Mouse (Mus musculus): ENCODE results near the gene Snx29. TPM values are rescaled to one million over a fixed set of nuclear protein-coding genes. Genes with fewer than 3 reads are reported as not detected.

Gene Snx29
- polyA plus RNA-seq, 1 experiment from 2014 or later: 13.0 TPM

GRCm38 (mm10) chr16:11670251-11670970, 347.7 kb downstream of the Snx29 start:
- peaks cover 14% of the 10 kb centered on the region; the same call in 1 of the 2 replicates for H3K4me1 ChIP-seq
- H3K27me3 ChIP-seq: no peaks in the 10 kb centered on the region
- no peak overlapping the region for H3K9ac ChIP-seq
- H3K4me2 ChIP-seq: no peak overlapping the region
- no peaks in the 10 kb centered on the region for H3K9me3 ChIP-seq (replicated peaks)
- 80% methylated on average over 9 of the region's 9 CpGs for WGBS
- H3K4me3 ChIP-seq: no peak overlapping the region
- H3K27ac ChIP-seq: no peak overlapping the region
- no peak for ATAC-seq
- H3K36me3 ChIP-seq (ENCODE audit: poor library complexity, severe bottlenecking): no peaks in the 10 kb centered on the region

DNA sequence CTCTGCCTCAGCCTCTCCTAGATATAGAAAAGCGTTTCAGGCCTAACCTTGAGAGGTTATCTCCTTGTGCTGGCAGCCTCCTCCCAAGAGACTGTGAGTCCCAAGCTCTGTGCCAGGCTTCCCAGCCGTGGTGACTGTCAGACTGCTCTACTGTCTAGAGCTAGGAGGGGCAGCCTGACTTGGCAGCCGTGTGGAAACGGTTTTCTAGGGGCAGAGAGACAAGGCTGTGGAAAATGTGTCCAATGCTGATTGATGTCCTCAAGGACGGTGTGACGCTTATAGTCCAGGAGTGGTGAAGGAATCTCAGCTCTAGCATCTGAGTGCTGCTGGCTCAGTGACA, 348.2 kb downstream of the Snx29 start:
- peak; percentile 33; the same call in 1 of the 2 replicates for ATAC-seq
- Histone ChIP-seq H3K27me3 (no peaks in the 10 kb centered on the region), H3K36me3 (ENCODE audit: poor library complexity, severe bottlenecking) (no peaks in the 10 kb centered on the region), H3K4me1 (peaks cover 14% of the 10 kb centered on the region; the same call in 1 of the 2 replicates), H3K9ac (no peak overlapping the region), H3K4me3 (no peak overlapping the region), H3K4me2 (no peak overlapping the region), H3K9me3 (replicated peaks) (no peaks in the 10 kb centered on the region), H3K27ac (no peak overlapping the region)
- WGBS: 80% methylated on average over 6 of the region's 6 CpGs

DNA sequence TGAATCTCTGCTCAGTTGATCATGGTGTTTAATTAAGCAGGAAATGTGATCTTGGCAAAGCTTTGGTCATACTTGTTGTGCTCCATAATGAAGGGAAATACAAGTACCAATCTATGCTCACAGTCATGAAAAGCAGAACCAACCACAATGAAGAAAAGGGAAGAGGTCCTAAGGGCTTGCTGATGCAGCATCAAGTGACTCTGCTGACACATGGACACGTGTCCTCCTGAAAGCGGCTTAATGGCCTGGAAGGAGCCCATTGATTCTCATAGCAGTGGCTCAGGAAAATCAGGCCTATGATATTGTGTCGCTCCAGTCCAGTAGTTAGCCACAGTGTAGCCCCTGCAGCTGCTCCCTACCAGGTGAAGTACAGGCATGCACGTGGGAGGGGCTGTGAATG, 353.3 kb downstream of the Snx29 start:
- Histone ChIP-seq H3K9me3 (replicated peaks) (0 out of 2 replicates have a peak, but pooled peaks cover 5% of the 10 kb centered on the region), H3K9ac (no peak overlapping the region), H3K27me3 (no peaks in the 10 kb centered on the region), H3K27ac (no peak overlapping the region), H3K4me1 (no peaks in the 10 kb centered on the region), H3K4me3 (no peak overlapping the region), H3K4me2 (no peak overlapping the region), H3K36me3 (ENCODE audit: poor library complexity, severe bottlenecking) (no peaks in the 10 kb centered on the region)
- WGBS: 53% methylated on average over 4 of the region's 4 CpGs
- no peak for ATAC-seq

GRCm38 (mm10) chr16:11685264-11685663, 362.6 kb downstream of the Snx29 start:
- Histone ChIP-seq H3K9me3 (replicated peaks) (no peaks in the 10 kb centered on the region), H3K4me1 (no peaks in the 10 kb centered on the region), H3K4me3 (no peak overlapping the region), H3K27me3 (no peaks in the 10 kb centered on the region), H3K27ac (no peak overlapping the region), H3K9ac (no peak overlapping the region), H3K36me3 (ENCODE audit: poor library complexity, severe bottlenecking) (no peaks in the 10 kb centered on the region), H3K4me2 (no peak overlapping the region)
- no peak for ATAC-seq
- 91% methylated on average over 9 of the region's 9 CpGs for WGBS

DNA sequence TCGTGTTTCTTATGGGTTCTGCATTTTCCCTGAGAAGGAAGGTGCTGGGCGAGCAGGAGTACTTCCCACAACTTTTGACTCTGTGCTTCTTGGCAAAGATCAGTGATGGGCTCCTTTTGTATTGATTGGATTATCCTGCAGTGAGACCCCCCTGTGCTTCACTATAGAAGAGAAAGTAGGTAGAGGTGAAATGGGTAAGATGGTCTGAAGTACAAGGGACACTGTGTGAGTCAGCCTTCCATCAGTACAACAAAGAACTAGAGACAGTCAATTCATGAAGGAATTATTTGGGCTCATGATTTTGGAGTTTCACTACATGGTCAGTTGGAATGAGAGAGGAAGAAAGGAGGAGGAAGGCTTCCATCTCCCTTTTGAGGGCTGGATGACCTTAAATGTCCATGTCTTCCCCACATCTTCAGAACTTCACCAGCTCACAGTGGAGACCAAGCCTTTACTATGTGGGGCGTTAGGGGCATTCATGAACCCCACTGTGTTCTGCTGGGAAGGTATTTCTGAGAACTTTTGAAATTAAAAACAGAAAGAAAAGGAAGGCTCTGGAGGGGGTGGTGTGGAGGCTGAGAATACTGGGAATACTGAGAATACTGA, 363.1 kb downstream of the Snx29 start:
- 80% methylated on average over 3 of the region's 3 CpGs for WGBS
- H3K9me3 ChIP-seq (replicated peaks): no peaks in the 10 kb centered on the region
- no peak overlapping the region for H3K27ac ChIP-seq
- no peak overlapping the region for H3K4me2 ChIP-seq
- H3K4me1 ChIP-seq: no peaks in the 10 kb centered on the region
- no peaks in the 10 kb centered on the region for H3K36me3 ChIP-seq (ENCODE audit: poor library complexity, severe bottlenecking)
- no peak overlapping the region for H3K4me3 ChIP-seq
- no peak overlapping the region for H3K9ac ChIP-seq
- no peak for ATAC-seq
- H3K27me3 ChIP-seq: no peaks in the 10 kb centered on the region

DNA sequence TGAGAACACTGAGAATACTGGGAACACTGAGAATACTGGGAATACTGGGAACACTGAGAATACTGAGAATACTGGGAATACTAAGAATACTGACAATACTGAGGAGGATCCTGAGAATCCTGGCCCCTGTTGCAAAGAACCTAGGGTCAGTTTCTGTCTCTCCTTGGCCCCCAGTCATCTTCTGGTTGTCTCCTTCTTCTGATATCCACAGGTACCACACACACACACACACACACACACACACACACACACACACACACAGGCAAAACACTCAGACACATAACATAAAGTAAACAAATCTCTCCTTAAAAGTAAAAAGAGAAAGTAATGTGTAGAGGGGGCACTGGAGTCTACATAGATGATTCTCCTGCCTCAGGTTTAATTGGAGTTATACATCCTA, 365.1 kb downstream of the Snx29 start:
- Histone ChIP-seq H3K9me3 (replicated peaks) (no peaks in the 10 kb centered on the region), H3K27me3 (no peaks in the 10 kb centered on the region), H3K27ac (no peak overlapping the region), H3K9ac (no peak overlapping the region), H3K4me3 (no peak overlapping the region), H3K4me1 (0 out of 2 replicates have a peak, but pooled peaks cover 6% of the 10 kb centered on the region), H3K4me2 (no peak overlapping the region), H3K36me3 (ENCODE audit: poor library complexity, severe bottlenecking) (no peaks in the 10 kb centered on the region)
- ATAC-seq: no peak

GRCm38 (mm10) chr16:11688281-11689005, 365.7 kb downstream of the Snx29 start:
- Histone ChIP-seq H3K4me3 (no peak overlapping the region), H3K36me3 (ENCODE audit: poor library complexity, severe bottlenecking) (no peaks in the 10 kb centered on the region), H3K27me3 (no peaks in the 10 kb centered on the region), H3K9ac (no peak overlapping the region), H3K9me3 (replicated peaks) (no peaks in the 10 kb centered on the region), H3K27ac (no peak overlapping the region), H3K4me2 (no peak overlapping the region), H3K4me1 (0 out of 2 replicates have a peak, but pooled peaks cover 6% of the 10 kb centered on the region)
- WGBS: 65% methylated on average over 4 of the region's 4 CpGs
- ATAC-seq: no peak

DNA sequence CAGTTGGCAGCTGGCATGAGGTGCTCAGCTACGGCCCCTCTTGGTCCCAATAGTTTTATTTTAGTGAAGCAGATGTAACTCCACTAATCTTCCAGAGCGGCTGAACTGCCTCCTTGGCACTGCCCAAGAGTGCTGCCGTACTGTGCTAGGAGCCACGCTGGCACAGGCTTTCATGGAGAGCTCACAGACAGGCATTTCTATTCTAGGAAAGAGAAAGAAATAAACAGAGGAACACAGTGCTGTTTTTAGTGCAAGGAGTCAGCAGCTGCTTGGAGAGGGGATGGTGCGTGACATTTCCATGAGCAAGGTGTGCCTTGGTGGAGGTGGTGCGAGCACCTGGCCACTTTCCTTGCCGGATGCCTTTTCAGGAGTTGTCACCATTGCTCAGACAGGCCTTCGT, 367.4 kb downstream of the Snx29 start:
- Histone ChIP-seq H3K27ac (no peak overlapping the region), H3K4me3 (no peak overlapping the region), H3K27me3 (no peaks in the 10 kb centered on the region), H3K36me3 (ENCODE audit: poor library complexity, severe bottlenecking) (no peaks in the 10 kb centered on the region), H3K9me3 (replicated peaks) (no peaks in the 10 kb centered on the region), H3K4me1 (0 out of 2 replicates have a peak, but pooled peaks cover 6% of the 10 kb centered on the region), H3K4me2 (no peak overlapping the region), H3K9ac (no peak overlapping the region)
- WGBS: 94% methylated on average over 8 of the region's 8 CpGs
- no peak for ATAC-seq

DNA sequence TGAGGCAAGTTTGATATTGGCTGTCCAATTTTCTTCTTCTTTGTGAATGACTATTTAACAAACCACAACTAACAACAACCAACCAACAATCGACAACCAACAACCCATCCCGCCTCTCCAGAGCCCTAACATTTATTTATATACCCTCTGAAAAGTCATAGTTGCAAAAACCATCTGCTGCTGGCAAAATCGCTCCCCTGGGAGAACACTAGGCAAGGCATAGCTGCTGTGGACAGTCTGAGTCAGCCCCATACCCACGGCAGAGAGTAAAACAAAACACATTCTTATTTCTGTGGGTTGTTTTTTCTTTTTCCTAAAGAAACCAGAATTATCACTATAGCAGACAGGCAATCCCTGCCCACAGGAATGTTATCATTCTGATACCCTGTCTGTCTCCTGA, 368.0 kb downstream of the Snx29 start:
- Histone ChIP-seq H3K27ac (no peak overlapping the region), H3K4me1 (0 out of 2 replicates have a peak, but pooled peaks cover 6% of the 10 kb centered on the region), H3K4me2 (no peak overlapping the region), H3K27me3 (no peaks in the 10 kb centered on the region), H3K4me3 (no peak overlapping the region), H3K9me3 (replicated peaks) (no peaks in the 10 kb centered on the region), H3K36me3 (ENCODE audit: poor library complexity, severe bottlenecking) (no peaks in the 10 kb centered on the region), H3K9ac (no peak overlapping the region)
- WGBS: 82% methylated on average over 4 of the region's 4 CpGs
- no peak for ATAC-seq

DNA sequence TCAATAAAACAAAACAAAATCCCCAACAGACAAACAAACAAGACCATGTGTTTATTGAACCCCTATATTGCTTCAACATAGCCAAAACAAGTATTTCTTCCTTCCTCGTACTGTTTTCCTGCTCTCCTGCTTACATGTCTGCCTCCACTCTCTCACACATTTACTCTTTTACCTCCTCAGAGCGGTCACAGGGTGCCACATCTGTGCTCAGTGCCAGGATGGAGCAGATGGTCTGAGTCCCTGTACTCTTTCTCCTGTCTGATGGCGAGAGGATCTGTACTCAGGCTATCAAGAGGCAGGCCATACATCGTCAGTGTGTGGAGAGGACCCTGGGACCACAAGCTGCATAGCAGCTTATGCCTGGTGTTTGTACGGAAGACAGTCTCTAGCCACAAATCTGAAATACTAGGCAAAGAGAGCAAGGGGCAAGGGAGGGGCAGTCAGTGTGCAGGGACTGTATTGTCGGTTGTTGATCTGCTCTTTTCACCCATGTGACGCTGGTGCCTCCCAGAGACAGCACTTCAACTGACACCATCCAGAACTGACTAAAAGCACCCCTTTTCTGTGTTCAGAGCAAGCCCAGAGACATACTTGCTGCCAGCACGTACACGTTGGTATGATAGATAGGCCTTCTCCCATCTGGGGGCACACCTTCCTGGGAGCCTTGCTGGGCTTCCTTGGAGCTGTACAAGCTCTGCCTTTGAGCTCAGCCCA, 368.9 kb downstream of the Snx29 start:
- no peak overlapping the region for H3K4me2 ChIP-seq
- no peak overlapping the region for H3K9ac ChIP-seq
- H3K27ac ChIP-seq: no peak overlapping the region
- no peak; the same call in 1 of the 2 replicates for ATAC-seq
- H3K9me3 ChIP-seq (replicated peaks): no peaks in the 10 kb centered on the region
- no peaks in the 10 kb centered on the region for H3K27me3 ChIP-seq
- 0 out of 2 replicates have a peak, but pooled peaks cover 6% of the 10 kb centered on the region for H3K4me1 ChIP-seq
- H3K4me3 ChIP-seq: no peak overlapping the region
- no peaks in the 10 kb centered on the region for H3K36me3 ChIP-seq (ENCODE audit: poor library complexity, severe bottlenecking)
- WGBS: 70% methylated on average over 9 of the region's 9 CpGs

- H3K4me2 ChIP-seq: no peak overlapping the region
- no peak for ATAC-seq
- H3K9me3 ChIP-seq (replicated peaks): no peaks in the 10 kb centered on the region
- H3K36me3 ChIP-seq (ENCODE audit: poor library complexity, severe bottlenecking): no peaks in the 10 kb centered on the region
- H3K27ac ChIP-seq: no peak overlapping the region
- no peak overlapping the region for H3K4me3 ChIP-seq
- whole genome bisulfite sequencing: 76% methylated on average over 5 of the region's 5 CpGs
- no peak overlapping the region for H3K9ac ChIP-seq
- H3K27me3 ChIP-seq: no peaks in the 10 kb centered on the region
- 0 out of 2 replicates have a peak, but pooled peaks cover 6% of the 10 kb centered on the region for H3K4me1 ChIP-seq
Measured at GRCm38 (mm10) chr16:11692744-11693143, 370.0 kb downstream of the Snx29 start.

DNA sequence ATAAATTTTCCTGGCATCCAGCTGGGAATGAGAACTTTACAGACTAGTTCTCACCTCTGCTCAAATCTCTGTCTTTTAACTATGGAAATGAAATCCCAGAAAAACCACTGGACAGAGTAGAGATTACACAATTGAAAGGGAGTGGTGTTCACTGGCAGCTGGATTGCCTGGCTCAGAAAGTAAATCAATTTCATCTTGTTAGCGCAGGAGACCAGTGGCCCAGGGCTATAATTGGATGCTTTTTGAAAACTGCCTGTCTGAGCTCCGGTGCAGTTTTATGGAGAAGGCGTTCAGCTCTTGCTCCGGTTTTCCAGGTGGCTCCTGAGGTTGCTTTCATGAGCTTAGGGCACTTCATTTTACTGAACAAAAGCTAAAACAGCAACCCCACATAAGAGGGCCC, 371.7 kb downstream of the Snx29 start:
- H3K36me3 ChIP-seq (ENCODE audit: poor library complexity, severe bottlenecking): no peaks in the 10 kb centered on the region
- H3K4me2 ChIP-seq: no peak overlapping the region
- no peaks in the 10 kb centered on the region for H3K9me3 ChIP-seq (replicated peaks)
- no peak overlapping the region for H3K27ac ChIP-seq
- H3K27me3 ChIP-seq: no peaks in the 10 kb centered on the region
- H3K4me1 ChIP-seq: 0 out of 2 replicates have a peak, but pooled peaks cover 6% of the 10 kb centered on the region
- H3K4me3 ChIP-seq: no peak overlapping the region
- ATAC-seq: no peak
- 63% methylated on average over 4 of the region's 4 CpGs for WGBS
- no peak overlapping the region for H3K9ac ChIP-seq

All from forebrain, embryonic 13.5 days (tissue).